Mouse (Mus musculus): ENCODE results near the gene Fat1. TPM values are rescaled to one million over a fixed set of nuclear protein-coding genes. Genes with fewer than 3 reads are reported as not detected.

Fat1 gene
- polyA plus RNA-seq, 1 experiment from 2014 or later = 18.9 TPM

DNA sequence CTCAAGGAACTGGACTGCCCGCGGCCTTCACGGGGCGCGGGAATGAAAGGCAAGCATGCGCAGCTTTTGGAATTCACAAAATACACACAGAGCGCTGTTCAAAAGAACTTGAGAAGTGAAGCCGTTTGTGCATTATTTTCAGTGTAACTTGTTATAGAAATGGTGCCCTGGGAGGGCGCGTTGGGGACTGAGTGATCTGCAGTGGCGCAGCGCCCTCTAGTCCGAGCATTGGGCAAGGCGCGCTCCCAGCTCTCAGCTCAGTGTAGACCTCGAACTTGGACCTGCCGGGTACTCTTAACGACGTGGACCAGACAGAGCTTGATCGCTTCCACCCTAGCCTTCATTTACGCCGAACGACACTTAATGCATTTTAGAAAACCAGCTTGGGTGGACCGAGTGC lies 494 bp downstream of the Fat1 start:
- peak; percentile 60 for ATAC-seq (ENCODE audit: low FRiP score, low read depth)
- H3K9ac ChIP-seq (replicated peaks) = peak overlapping the region; percentile 63
- H3K27me3 ChIP-seq = no peaks in the 10 kb centered on the region
- WGBS = 0% methylated on average over 24 of the region's 24 CpGs
- no peaks in the 10 kb centered on the region for H3K9me3 ChIP-seq
- H3K4me3 ChIP-seq = peak overlapping the region; percentile 64
- no peaks in the 10 kb centered on the region for H3K36me3 ChIP-seq
- peak overlapping the region; percentile 87 for H3K4me2 ChIP-seq (replicated peaks)
- peaks cover 16% of the 10 kb centered on the region for H3K4me1 ChIP-seq
- peak overlapping the region; percentile 84 for H3K27ac ChIP-seq (replicated peaks)

DNA sequence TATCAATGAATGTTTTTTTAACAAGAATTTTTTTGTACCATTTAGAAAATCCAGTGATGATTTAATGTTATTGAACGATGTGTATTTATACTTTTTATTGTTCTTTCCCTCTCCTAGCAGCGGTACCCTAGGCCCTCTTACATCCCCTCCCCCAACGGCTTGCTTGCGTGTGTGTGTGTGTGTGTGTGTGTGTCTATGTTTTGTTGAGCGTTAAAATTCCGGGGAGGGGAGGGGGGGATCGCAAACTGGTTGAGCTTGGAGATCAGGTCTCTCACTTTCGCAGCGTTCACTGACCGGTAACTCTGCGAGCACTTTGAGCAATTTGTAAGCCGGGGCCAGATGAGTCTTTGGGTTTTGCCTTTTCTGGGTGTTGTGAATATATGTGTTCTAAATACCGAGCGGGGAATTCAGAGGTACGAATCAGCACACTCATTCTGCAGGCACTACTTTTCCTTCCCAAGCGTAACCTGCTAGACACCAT lies 1.3 kb downstream of the Fat1 start:
- no peaks in the 10 kb centered on the region for H3K36me3 ChIP-seq
- H3K9me3 ChIP-seq = no peaks in the 10 kb centered on the region
- peak overlapping the region; percentile 87 for H3K4me2 ChIP-seq (replicated peaks)
- ATAC-seq (ENCODE audit: low FRiP score, low read depth) = no peak
- H3K4me3 ChIP-seq = peak overlapping the region; percentile 64
- H3K9ac ChIP-seq (replicated peaks) = peak overlapping the region; percentile 74
- H3K4me1 ChIP-seq = peaks cover 16% of the 10 kb centered on the region
- WGBS = 0% methylated on average over 14 of the region's 16 CpGs
- peak overlapping the region; percentile 89; the same call in 1 of the 2 replicates for H3K27ac ChIP-seq (replicated peaks)
- no peaks in the 10 kb centered on the region for H3K27me3 ChIP-seq

DNA sequence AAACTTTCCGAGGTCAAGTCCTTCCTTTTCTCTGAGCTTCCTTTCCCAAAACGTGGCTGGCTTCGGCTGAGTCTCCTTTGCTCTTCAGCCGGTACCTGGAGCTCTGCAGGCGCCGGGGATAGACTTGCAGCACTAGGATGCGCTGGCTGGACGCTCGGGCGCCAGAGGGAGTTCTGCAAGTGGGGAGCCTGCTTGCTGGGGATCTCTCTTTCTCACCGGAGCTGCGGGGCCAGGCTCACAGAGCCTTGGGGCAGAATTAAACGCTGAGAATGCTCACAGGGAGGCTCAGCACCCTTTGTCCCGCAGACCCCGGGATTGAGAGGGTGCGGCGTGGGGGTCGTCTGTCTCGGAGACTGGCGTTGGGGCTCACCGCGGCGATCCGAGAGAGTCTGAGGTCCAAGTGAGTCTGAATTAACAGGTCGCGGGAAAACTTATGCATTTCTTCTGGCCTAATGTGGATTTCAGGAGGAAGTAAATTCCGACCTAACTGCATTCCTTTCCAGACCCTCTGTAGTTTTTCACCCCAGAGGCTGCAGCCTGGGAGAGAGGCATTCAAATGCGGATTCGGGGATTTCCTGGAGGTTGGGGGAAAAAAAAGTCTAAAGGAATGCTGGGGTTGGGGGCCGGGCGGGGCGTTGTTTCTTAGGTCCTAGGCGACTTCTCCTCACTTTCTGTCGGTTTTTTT lies 2.0 kb downstream of the Fat1 start:
- WGBS = under 1% methylated on average over 34 of the region's 34 CpGs
- ATAC-seq (ENCODE audit: low FRiP score, low read depth) = no peak
- H3K36me3 ChIP-seq = no peaks in the 10 kb centered on the region

DNA sequence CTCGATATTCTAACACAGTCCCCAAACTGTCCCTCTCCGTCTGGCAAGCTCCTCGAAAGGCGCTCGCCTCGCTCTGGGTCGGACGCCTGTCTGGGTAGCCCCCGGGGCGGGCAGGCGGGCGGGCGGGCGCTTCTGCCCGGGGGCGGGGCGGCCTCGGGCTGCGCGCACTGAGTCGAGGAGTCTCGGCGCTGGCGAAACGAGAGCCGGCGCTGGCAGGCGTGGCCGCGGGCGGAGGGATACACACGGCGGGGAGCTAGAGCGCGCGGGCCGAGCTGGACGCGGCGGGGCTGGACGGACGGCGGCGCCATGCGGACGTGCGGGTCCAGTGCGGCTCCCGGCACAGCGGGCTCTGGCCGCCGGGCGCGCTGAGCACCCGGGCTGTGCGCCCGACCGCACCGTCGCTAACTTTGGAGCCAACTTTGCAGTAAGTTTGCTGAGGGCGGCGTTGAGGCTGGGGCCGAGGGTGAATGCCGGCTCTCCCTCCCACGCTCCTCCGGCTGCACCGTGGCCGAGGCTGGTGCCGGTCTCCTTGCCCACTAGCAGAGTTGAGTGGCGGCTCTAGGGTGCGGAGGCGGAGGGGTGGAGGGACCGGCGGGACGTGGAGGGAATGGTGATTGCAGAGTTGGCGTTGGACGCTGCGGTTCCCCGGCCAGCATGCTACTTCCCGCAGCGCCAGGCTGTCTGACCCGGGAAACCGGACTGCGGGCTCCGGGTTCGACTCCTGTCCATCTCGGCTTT lies 2.8 kb downstream of the Fat1 start:
- peak overlapping the region; percentile 64 for H3K4me3 ChIP-seq
- H3K27ac ChIP-seq (replicated peaks) = peak overlapping the region; percentile 89
- WGBS = under 1% methylated on average over 83 of the region's 87 CpGs
- peak; percentile 86 for ATAC-seq (ENCODE audit: low FRiP score, low read depth)
- H3K36me3 ChIP-seq = no peaks in the 10 kb centered on the region
- no peaks in the 10 kb centered on the region for H3K9me3 ChIP-seq
- peaks cover 16% of the 10 kb centered on the region for H3K4me1 ChIP-seq
- peak overlapping the region; percentile 87 for H3K4me2 ChIP-seq (replicated peaks)
- no peaks in the 10 kb centered on the region for H3K27me3 ChIP-seq
- peak overlapping the region; percentile 74 for H3K9ac ChIP-seq (replicated peaks)

More for the DNA sequence above, 2.0 kb downstream of the Fat1 start:
- Histone ChIP-seq H3K27ac (replicated peaks) (peak overlapping the region; percentile 89), H3K27me3 (no peaks in the 10 kb centered on the region), H3K4me2 (replicated peaks) (peak overlapping the region; percentile 87), H3K9ac (replicated peaks) (peak overlapping the region; percentile 74), H3K4me3 (peak overlapping the region; percentile 64), H3K4me1 (peaks cover 16% of the 10 kb centered on the region), H3K9me3 (no peaks in the 10 kb centered on the region)

DNA sequence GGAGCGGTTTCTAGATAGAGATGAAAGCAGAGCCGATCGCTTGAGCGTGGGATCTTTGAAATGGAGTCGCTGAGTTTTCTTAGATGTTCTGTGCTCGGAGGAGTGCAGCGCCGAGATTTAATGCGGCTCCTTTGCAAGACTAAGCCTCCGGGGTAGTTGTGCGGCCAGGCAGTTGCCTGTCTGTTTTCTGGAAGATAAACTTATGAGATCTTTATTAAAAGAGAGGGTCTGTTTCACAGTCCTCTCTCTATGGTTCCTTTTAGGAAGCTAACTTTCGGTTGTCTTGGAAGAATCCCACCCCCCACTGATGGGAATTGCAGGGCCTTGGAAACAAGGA lies 3.4 kb downstream of the Fat1 start:
- H3K9ac ChIP-seq (replicated peaks) = peak overlapping the region; percentile 74
- H3K9me3 ChIP-seq = no peaks in the 10 kb centered on the region
- no peaks in the 10 kb centered on the region for H3K36me3 ChIP-seq
- no peaks in the 10 kb centered on the region for H3K27me3 ChIP-seq
- WGBS = under 1% methylated on average over 12 of the region's 12 CpGs
- H3K4me3 ChIP-seq = peak overlapping the region; percentile 64
- peak overlapping the region; percentile 89 for H3K27ac ChIP-seq (replicated peaks)
- peaks cover 12% of the 10 kb centered on the region for H3K4me1 ChIP-seq
- peak; percentile 1; the same call in 1 of the 2 replicates for ATAC-seq (ENCODE audit: low FRiP score, low read depth)
- H3K4me2 ChIP-seq (replicated peaks) = peak overlapping the region; percentile 87

DNA sequence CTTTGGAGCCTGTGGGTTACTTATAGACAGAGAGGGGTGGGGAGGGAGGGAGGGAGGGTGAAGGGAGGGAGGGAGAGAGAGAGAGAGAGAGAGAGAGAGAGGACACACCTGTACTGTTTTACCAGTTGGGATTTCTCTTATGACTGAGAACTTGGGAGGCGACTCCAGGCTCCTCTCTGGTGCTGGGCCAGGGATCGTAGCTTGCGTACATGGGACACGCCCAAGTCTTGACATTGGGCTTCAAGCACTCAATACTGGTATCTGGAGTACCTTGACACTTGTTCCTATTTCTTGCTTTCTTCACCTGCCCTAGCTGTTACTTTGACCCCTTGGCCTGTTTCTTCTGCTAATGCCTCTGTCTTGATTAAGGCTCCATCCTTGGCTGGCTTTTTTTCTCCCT lies 10.3 kb downstream of the Fat1 start:
- Histone ChIP-seq H3K4me3 (no peak overlapping the region), H3K27ac (replicated peaks) (no peak overlapping the region), H3K27me3 (no peaks in the 10 kb centered on the region), H3K9ac (replicated peaks) (no peak overlapping the region), H3K4me1 (peaks cover 8% of the 10 kb centered on the region), H3K36me3 (peaks cover 17% of the 10 kb centered on the region), H3K4me2 (replicated peaks) (no peak overlapping the region), H3K9me3 (no peaks in the 10 kb centered on the region)
- no peak for ATAC-seq (ENCODE audit: low FRiP score, low read depth)
- 98% methylated on average over 4 of the region's 4 CpGs for WGBS

DNA sequence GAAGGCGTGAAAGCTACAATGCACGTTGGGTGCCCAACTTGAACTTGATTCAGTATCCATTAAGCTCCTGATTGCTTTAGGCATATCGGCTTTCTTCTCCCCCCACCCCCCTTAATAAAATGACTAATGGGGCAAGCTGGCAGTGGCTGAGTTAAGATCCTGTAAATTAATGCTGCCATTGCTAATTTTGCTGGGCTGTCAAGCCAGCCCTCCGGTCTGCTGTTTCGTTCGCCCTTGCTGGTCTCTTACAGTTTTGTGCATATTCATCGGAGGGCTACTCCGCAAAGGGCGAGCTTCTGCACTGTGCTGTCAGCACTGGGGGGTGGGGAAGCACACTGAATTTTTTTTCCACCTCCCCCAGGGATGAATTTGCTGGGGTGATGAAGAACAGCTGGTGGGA lies 13.3 kb downstream of the Fat1 start:
- no peak overlapping the region for H3K27ac ChIP-seq (replicated peaks)
- no peak overlapping the region for H3K9ac ChIP-seq (replicated peaks)
- H3K36me3 ChIP-seq = peaks cover 48% of the 10 kb centered on the region
- H3K4me2 ChIP-seq (replicated peaks) = no peak overlapping the region
- H3K4me3 ChIP-seq = no peak overlapping the region
- H3K4me1 ChIP-seq = peaks cover 8% of the 10 kb centered on the region
- peaks cover 10% of the 10 kb centered on the region; the same call in 1 of the 2 replicates for H3K9me3 ChIP-seq
- 81% methylated on average over 9 of the region's 9 CpGs for WGBS
- no peak for ATAC-seq (ENCODE audit: low FRiP score, low read depth)
- no peaks in the 10 kb centered on the region for H3K27me3 ChIP-seq

DNA sequence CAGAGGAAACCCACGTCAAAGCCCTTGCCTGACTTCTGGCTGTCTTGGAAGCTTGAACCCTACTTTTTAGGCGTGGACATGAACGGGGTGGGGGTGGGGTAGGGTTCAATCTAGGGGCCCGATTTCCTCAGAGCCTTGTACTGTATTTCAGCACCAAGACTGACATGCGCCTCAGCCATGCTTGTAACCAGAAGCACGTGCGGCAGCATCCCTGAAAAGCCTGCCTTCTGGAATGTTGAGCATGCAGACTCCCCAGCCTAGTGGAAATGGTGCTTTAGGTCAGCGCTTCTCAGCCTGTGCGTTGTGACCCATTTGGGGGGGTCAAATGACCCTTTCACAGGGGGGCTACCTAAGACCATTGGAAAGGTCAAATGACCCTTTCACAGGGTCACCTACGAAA lies 25.2 kb downstream of the Fat1 start:
- no peaks in the 10 kb centered on the region for H3K27me3 ChIP-seq
- no peak overlapping the region for H3K4me3 ChIP-seq
- WGBS = 23% methylated on average over 10 of the region's 10 CpGs
- peaks cover 16% of the 10 kb centered on the region for H3K36me3 ChIP-seq
- H3K9ac ChIP-seq (replicated peaks) = no peak overlapping the region
- H3K27ac ChIP-seq (replicated peaks) = no peak overlapping the region
- ATAC-seq (ENCODE audit: low FRiP score, low read depth) = peak; percentile 19; the same call in 1 of the 2 replicates
- no peak overlapping the region for H3K4me2 ChIP-seq (replicated peaks)
- H3K4me1 ChIP-seq = peaks cover 49% of the 10 kb centered on the region
- H3K9me3 ChIP-seq = no peaks in the 10 kb centered on the region

DNA sequence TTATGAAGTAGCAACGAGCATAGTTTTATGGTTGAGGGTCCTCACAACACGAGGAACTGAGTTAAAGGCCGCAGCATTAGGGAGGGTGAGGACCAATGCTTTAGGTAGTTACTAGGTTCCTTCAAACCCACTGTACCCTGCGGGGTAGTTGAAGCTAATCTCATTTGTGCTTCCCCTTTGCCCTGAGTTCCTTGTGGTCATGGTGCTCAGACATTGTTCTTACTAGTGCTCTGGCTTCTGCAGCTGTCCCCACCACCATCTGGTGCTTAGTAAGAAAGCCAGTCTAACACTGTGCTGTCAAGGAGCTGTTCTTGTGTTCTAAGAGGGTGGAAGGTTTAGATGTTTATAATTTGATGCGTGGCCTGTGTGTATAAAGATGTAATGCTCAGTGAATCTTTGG lies 25.7 kb downstream of the Fat1 start:
- no peak overlapping the region for H3K27ac ChIP-seq (replicated peaks)
- 28% methylated on average over 5 of the region's 5 CpGs for WGBS
- H3K4me1 ChIP-seq = peaks cover 49% of the 10 kb centered on the region
- H3K9ac ChIP-seq (replicated peaks) = no peak overlapping the region
- ATAC-seq (ENCODE audit: low FRiP score, low read depth) = peak; percentile 28; the same call in 1 of the 2 replicates
- H3K27me3 ChIP-seq = no peaks in the 10 kb centered on the region
- H3K9me3 ChIP-seq = no peaks in the 10 kb centered on the region
- peaks cover 16% of the 10 kb centered on the region for H3K36me3 ChIP-seq
- H3K4me3 ChIP-seq = no peak overlapping the region
- H3K4me2 ChIP-seq (replicated peaks) = no peak overlapping the region

DNA sequence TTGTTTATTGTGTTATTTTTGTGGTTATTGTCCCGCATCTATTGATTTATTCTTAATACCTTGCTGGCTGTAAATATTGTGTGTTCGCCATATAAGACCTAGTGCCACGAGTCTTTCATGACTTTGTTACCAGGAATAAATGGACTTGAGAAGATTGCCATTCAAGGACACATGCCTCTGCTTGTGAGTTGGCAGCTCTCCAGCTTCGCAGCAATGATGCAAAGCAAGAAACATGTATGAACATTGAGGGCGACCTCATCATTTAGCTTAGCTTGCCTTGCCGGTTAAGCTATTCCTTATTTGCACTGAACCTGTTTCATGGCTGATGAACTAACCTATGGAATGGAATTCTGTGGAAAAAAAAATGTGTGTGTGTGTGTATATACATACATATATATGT lies 26.2 kb downstream of the Fat1 start:
- no peaks in the 10 kb centered on the region for H3K9me3 ChIP-seq
- H3K36me3 ChIP-seq = peaks cover 11% of the 10 kb centered on the region; the same call in 1 of the 2 replicates
- H3K4me1 ChIP-seq = peaks cover 49% of the 10 kb centered on the region
- no peaks in the 10 kb centered on the region for H3K27me3 ChIP-seq
- no peak for ATAC-seq (ENCODE audit: low FRiP score, low read depth)
- H3K4me2 ChIP-seq (replicated peaks) = no peak overlapping the region
- WGBS = 78% methylated on average over 6 of the region's 6 CpGs
- no peak overlapping the region for H3K9ac ChIP-seq (replicated peaks)
- no peak overlapping the region for H3K4me3 ChIP-seq
- H3K27ac ChIP-seq (replicated peaks) = no peak overlapping the region

DNA sequence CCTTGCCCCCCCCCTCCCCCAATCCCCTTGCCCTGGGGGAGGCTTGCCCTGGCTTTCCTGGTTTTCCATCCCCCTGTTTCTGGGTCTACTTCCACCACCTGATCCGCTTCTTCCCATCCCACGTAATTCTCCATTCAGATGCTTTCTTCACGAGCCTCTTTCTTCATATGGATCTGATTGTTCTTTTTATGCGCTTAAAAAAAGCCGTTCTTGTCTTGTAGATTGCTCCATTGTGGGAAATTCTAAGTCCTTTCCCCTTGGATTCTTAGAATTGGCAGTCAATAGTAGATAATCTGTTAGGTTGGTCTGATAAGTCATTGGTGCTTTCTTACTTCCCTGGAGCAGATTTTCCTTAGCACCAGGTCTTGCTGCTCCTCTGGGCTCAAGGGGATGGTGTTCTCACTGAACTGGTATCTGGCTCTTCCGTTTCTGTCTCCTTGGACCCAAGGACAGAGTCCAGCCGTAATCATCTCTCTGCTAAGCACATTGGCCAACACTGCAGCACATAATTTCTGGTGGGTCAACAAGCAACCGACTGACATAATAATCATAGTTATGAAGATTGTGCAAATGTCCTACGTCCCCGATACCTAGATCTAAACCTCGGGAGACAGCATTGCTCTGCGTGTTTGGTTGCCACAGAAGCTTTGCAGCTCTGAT lies 27.5 kb downstream of the Fat1 start:
- Histone ChIP-seq H3K4me2 (replicated peaks) (no peak overlapping the region), H3K9me3 (no peaks in the 10 kb centered on the region), H3K27ac (replicated peaks) (no peak overlapping the region), H3K4me3 (no peak overlapping the region), H3K9ac (replicated peaks) (no peak overlapping the region), H3K4me1 (peaks cover 49% of the 10 kb centered on the region), H3K36me3 (peaks cover 8% of the 10 kb centered on the region; the same call in 1 of the 2 replicates), H3K27me3 (0 out of 2 replicates have a peak, but pooled peaks cover 3% of the 10 kb centered on the region)
- ATAC-seq (ENCODE audit: low FRiP score, low read depth) = no peak
- 47% methylated on average over 12 of the region's 12 CpGs for WGBS
